Mouse (Mus musculus): ENCODE measurements around the gene 9130230L23Rik. TPM values are rescaled to one million over a fixed set of nuclear protein-coding genes. Genes with fewer than 3 reads are reported as not detected.

9130230L23Rik gene
- total and polyA plus RNA-seq, 2 experiments from 2014 or later: not detected

GRCm38 (mm10) chr5:65955343-65956143 is 48.5 kb downstream of the 9130230L23Rik start:
- Histone ChIP-seq H3K4me2 (ENCODE audit: low read depth, low read length, poor library complexity, severe bottlenecking) (peak overlapping the region; percentile 28), H3K27ac (ENCODE audit: low read depth, low read length) (peak overlapping the region; percentile 65), H3K4me1 (ENCODE audit: insufficient read depth, low read length) (peaks cover 6% of the 10 kb centered on the region), H3K27me3 (ENCODE audit: insufficient read depth, low read length) (no peaks in the 10 kb centered on the region), H3K9ac (replicated peaks; ENCODE audit: low read length, poor library complexity, severe bottlenecking) (no peak overlapping the region), H3K4me3 (ENCODE audit: low read depth, low read length) (peak overlapping the region; percentile 10; the same call in 1 of the 2 replicates), H3K36me3 (ENCODE audit: insufficient read depth, low read length) (no peaks in the 10 kb centered on the region), H3K9me3 (ENCODE audit: low read length) (no peaks in the 10 kb centered on the region)
- peak; percentile 66 for ATAC-seq (ENCODE audit: low FRiP score)
- peak; percentile 74 for DNase-seq (ENCODE audit: low spot score)
- peak; percentile 87 for TF ChIP-seq CTCF (IDR thresholded peaks at IDR 0.05)
- 33% methylated on average over 23 of the region's 23 CpGs for WGBS

GRCm38 (mm10) chr5:65954130-65955080 is 49.7 kb downstream of the 9130230L23Rik start:
- Histone ChIP-seq H3K4me3 (ENCODE audit: low read depth, low read length) (no peak overlapping the region), H3K4me1 (ENCODE audit: insufficient read depth, low read length) (peaks cover 10% of the 10 kb centered on the region), H3K27me3 (ENCODE audit: insufficient read depth, low read length) (no peaks in the 10 kb centered on the region), H3K27ac (ENCODE audit: low read depth, low read length) (peak overlapping the region; percentile 65), H3K9me3 (ENCODE audit: low read length) (no peaks in the 10 kb centered on the region), H3K36me3 (ENCODE audit: insufficient read depth, low read length) (no peaks in the 10 kb centered on the region), H3K9ac (replicated peaks; ENCODE audit: low read length, poor library complexity, severe bottlenecking) (no peak overlapping the region), H3K4me2 (ENCODE audit: low read depth, low read length, poor library complexity, severe bottlenecking) (peak overlapping the region; percentile 28; the same call in 1 of the 2 replicates)
- TF ChIP-seq CTCF (IDR thresholded peaks at IDR 0.05): no peak
- DNase-seq (ENCODE audit: low spot score): no peak
- no peak for ATAC-seq (ENCODE audit: low FRiP score)
- 93% methylated on average over 16 of the region's 16 CpGs for whole genome bisulfite sequencing

GRCm38 (mm10) chr5:65951513-65951909 is 52.6 kb downstream of the 9130230L23Rik start:
- 71% methylated on average over 4 of the region's 4 CpGs for WGBS
- no peak for ATAC-seq (ENCODE audit: low FRiP score)

DNA sequence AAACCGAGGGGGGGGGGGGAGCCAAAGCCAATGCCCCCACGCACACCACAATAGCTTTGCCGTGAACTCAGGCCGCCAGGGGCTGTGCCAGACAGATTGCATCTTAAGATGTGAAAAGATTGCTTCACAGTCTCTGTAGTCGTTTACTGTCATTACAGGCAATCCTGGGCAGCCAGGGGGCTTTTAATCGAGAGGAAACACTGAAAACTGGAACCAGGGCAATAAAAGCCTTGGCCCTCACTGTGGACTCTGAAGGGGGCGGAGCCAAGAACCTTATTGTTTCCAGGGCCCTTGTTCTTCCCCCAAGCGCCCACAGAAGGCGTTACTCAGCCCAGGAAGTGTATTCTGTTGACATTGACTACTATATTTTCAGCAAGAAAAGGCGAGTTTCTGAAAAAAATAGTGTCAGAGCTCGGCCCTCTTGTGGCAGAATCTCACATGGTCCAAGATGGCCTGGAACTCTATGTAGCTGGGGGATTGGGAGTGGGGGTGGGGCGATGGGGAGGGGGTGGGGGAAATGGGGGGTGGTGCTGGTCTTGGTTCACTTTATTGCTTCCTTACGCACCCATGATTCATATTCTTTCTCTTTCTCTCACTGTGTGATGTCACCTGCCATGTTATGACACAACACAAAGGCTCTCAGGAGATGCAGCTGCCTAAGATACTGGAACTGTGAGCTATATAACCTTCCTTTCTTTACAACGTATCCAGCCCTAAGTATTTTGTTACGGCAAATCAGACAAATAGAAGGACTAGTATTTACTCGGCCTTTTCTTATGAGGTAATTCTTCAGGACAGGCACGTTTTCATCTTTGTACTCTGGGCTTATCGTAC is 53.2 kb downstream of the 9130230L23Rik start:
- 34% methylated on average over 18 of the region's 18 CpGs for WGBS
- no peaks in the 10 kb centered on the region for H3K9me3 ChIP-seq (ENCODE audit: low read length)
- H3K27me3 ChIP-seq (ENCODE audit: insufficient read depth, low read length): no peaks in the 10 kb centered on the region
- peak overlapping the region; percentile 35 for H3K4me2 ChIP-seq (ENCODE audit: low read depth, low read length, poor library complexity, severe bottlenecking)
- H3K36me3 ChIP-seq (ENCODE audit: insufficient read depth, low read length): no peaks in the 10 kb centered on the region
- H3K4me3 ChIP-seq (ENCODE audit: low read depth, low read length): no peak overlapping the region
- H3K9ac ChIP-seq (replicated peaks; ENCODE audit: low read length, poor library complexity, severe bottlenecking): 0 out of 2 replicates have a peak overlapping the region, but pooled peaks have one; percentile 24
- TF ChIP-seq CTCF (IDR thresholded peaks at IDR 0.05): peak; percentile 37
- DNase-seq (ENCODE audit: low spot score): peak; percentile 68
- H3K27ac ChIP-seq (ENCODE audit: low read depth, low read length): peak overlapping the region; percentile 84
- peaks cover 10% of the 10 kb centered on the region for H3K4me1 ChIP-seq (ENCODE audit: insufficient read depth, low read length)
- ATAC-seq (ENCODE audit: low FRiP score): peak; percentile 71

More at GRCm38 (mm10) chr5:65951513-65951909, 52.6 kb downstream of the 9130230L23Rik start:
- H3K4me1 ChIP-seq (ENCODE audit: insufficient read depth, low read length): peaks cover 10% of the 10 kb centered on the region
- peak overlapping the region; percentile 84 for H3K27ac ChIP-seq (ENCODE audit: low read depth, low read length)
- TF ChIP-seq CTCF (IDR thresholded peaks at IDR 0.05): peak; percentile 62
- no peak overlapping the region for H3K4me3 ChIP-seq (ENCODE audit: low read depth, low read length)
- H3K36me3 ChIP-seq (ENCODE audit: insufficient read depth, low read length): no peaks in the 10 kb centered on the region
- DNase-seq (ENCODE audit: low spot score): peak; percentile 9
- H3K27me3 ChIP-seq (ENCODE audit: insufficient read depth, low read length): no peaks in the 10 kb centered on the region
- H3K9ac ChIP-seq (replicated peaks; ENCODE audit: low read length, poor library complexity, severe bottlenecking): no peak overlapping the region
- no peaks in the 10 kb centered on the region for H3K9me3 ChIP-seq (ENCODE audit: low read length)
- no peak overlapping the region for H3K4me2 ChIP-seq (ENCODE audit: low read depth, low read length, poor library complexity, severe bottlenecking)

- Histone ChIP-seq H3K4me3 (ENCODE audit: low read depth, low read length) (no peak overlapping the region), H3K9ac (replicated peaks; ENCODE audit: low read length, poor library complexity, severe bottlenecking) (0 out of 2 replicates have a peak overlapping the region, but pooled peaks have one; percentile 24), H3K9me3 (ENCODE audit: low read length) (no peaks in the 10 kb centered on the region), H3K4me2 (ENCODE audit: low read depth, low read length, poor library complexity, severe bottlenecking) (peak overlapping the region; percentile 35), H3K36me3 (ENCODE audit: insufficient read depth, low read length) (no peaks in the 10 kb centered on the region), H3K27ac (ENCODE audit: low read depth, low read length) (peak overlapping the region; percentile 84), H3K27me3 (ENCODE audit: insufficient read depth, low read length) (no peaks in the 10 kb centered on the region), H3K4me1 (ENCODE audit: insufficient read depth, low read length) (peaks cover 7% of the 10 kb centered on the region)
- TF ChIP-seq CTCF (IDR thresholded peaks at IDR 0.05): no peak
- peak; percentile 73 for ATAC-seq (ENCODE audit: low FRiP score)
- under 1% methylated on average over 6 of the region's 6 CpGs for WGBS
- DNase-seq (ENCODE audit: low spot score): peak; percentile 93
Measured at GRCm38 (mm10) chr5:65950236-65950635, 53.8 kb downstream of the 9130230L23Rik start.
